Mouse (Mus musculus) CH12.LX (cell line): Measurements from ENCODE around the gene F13a1. TPM values are rescaled to one million over a fixed set of nuclear protein-coding genes. Genes with fewer than 3 reads are reported as not detected.

Experiments used
- DNase-seq: peaks from one replicate; pipeline ENCODE4 v3.0.0-alpha.2; 2013; ENCODE audit errors: extremely low read depth
- H3K27ac ChIP-seq: 2 replicates; pipeline ENCODE4 v1.5.1; 2012; ENCODE audit warnings: low read depth, mild to moderate bottlenecking, control low read depth, moderate library complexity; ENCODE audit not compliant: insufficient read depth
- H3K27me3 ChIP-seq: replicated peaks from 2 replicates; pipeline ENCODE3; 2012; ENCODE audit warnings: inconsistent platforms
- H3K36me3 ChIP-seq, 2 experiments: replicated peaks in 1 of 2; 2 replicates each; pipeline versions ENCODE3 to v1.6.1; 2012; ENCODE audit warnings: inconsistent platforms in 1 of 2, low read length in 1 of 2, mild to moderate bottlenecking in 1 of 2, mixed read lengths in 1 of 2, moderate library complexity in 1 of 2; ENCODE audit not compliant: control insufficient read depth in 1 of 2, insufficient read depth in 1 of 2
- H3K4me1 ChIP-seq, 2 experiments: 2 replicates each; pipeline ENCODE4 v1.6.1; 2012; ENCODE audit warnings: inconsistent platforms in 1 of 2, moderate library complexity in 1 of 2; ENCODE audit not compliant: insufficient read depth in 2 of 2, control insufficient read depth in 1 of 2
- H3K4me2 ChIP-seq: 2 replicates; pipeline ENCODE4 v1.6.1; 2012; ENCODE audit warnings: low read depth, mild to moderate bottlenecking, control low read depth; ENCODE audit not compliant: poor library complexity, insufficient read depth, severe bottlenecking
- H3K4me3 ChIP-seq, 3 experiments: fragments of 150-350 bp in 1 of 3; sonication (generic) in 1 of 3; replicated peaks in 1 of 3; 2 replicates each; pipeline versions ENCODE3 to v1.5.1; 2011 to 2012; ENCODE audit warnings: low read depth in 2 of 3, low read length in 2 of 3, mild to moderate bottlenecking in 2 of 3, moderate library complexity in 2 of 3, control low read depth in 1 of 3, improper control_type of control experiment in 1 of 3, inconsistent platforms in 1 of 3, mixed read lengths in 1 of 3; ENCODE audit not compliant: poor library complexity in 1 of 3
- H3K79me2 ChIP-seq: replicated peaks from 2 replicates; pipeline ENCODE4 v1.6.1; 2012; ENCODE audit warnings: mild to moderate bottlenecking, moderate library complexity; ENCODE audit not compliant: control insufficient read depth, poor library complexity, insufficient read depth, severe bottlenecking; ENCODE audit errors: extremely low read depth
- H3K9ac ChIP-seq: 2 replicates; pipeline ENCODE4 v1.6.1; 2012; ENCODE audit warnings: low read depth, mild to moderate bottlenecking, control low read depth, moderate library complexity; ENCODE audit not compliant: insufficient read depth
- H3K9me3 ChIP-seq: replicated peaks from 2 replicates; pipeline ENCODE3; 2012; ENCODE audit warnings: low read length, inconsistent platforms, mixed read lengths
- CTCF ChIP-seq, 2 experiments: IDR thresholded peaks in 1 of 2; conservative IDR thresholded peaks in 1 of 2; 2 replicates each; pipeline ENCODE4 v1.5.1; 2011 to 2012; ENCODE audit warnings: low read depth in 2 of 2, low read length in 2 of 2, improper control_type of control experiment in 1 of 2, inconsistent platforms in 1 of 2, mild to moderate bottlenecking in 1 of 2, moderate library complexity in 1 of 2
- ELF1 ChIP-seq: IDR thresholded peaks from 2 replicates; pipeline ENCODE4 v1.6.1; 2014; ENCODE audit warnings: low read depth, mild to moderate bottlenecking, inconsistent platforms, low read length, improper control_type of control experiment
- EP300 ChIP-seq: IDR thresholded peaks from 2 replicates; pipeline ENCODE4 v1.6.1; 2011; ENCODE audit warnings: low read length, improper control_type of control experiment
- ETS1 ChIP-seq: conservative IDR thresholded peaks from 2 replicates; pipeline ENCODE4 v1.6.1; 2012; ENCODE audit warnings: low read depth, mild to moderate bottlenecking, inconsistent platforms, low read length, improper control_type of control experiment, moderate library complexity
- HCFC1 ChIP-seq: IDR thresholded peaks from 2 replicates; pipeline ENCODE4 v1.6.1; 2012; ENCODE audit warnings: low read depth, mild to moderate bottlenecking, inconsistent platforms, low read length, improper control_type of control experiment
- IRF4 ChIP-seq: IDR thresholded peaks from 2 replicates; pipeline ENCODE4 v1.6.1; 2014; ENCODE audit warnings: low read depth, mild to moderate bottlenecking, inconsistent platforms, low read length, improper control_type of control experiment
- JUN ChIP-seq: IDR thresholded peaks from 2 replicates; pipeline ENCODE4 v1.6.1; 2011; ENCODE audit warnings: low read depth, mild to moderate bottlenecking, low read length, improper control_type of control experiment, moderate library complexity; ENCODE audit not compliant: insufficient read depth
- JUND ChIP-seq: conservative IDR thresholded peaks from 2 replicates; pipeline ENCODE4 v1.6.1; 2011; ENCODE audit warnings: low read depth, low read length, improper control_type of control experiment
- MAX ChIP-seq: IDR thresholded peaks from 2 replicates; pipeline ENCODE4 v1.6.1; 2011; ENCODE audit warnings: low read length, improper control_type of control experiment
- MAZ ChIP-seq: IDR thresholded peaks from 2 replicates; pipeline ENCODE4 v1.6.1; 2012; ENCODE audit warnings: low read depth, mild to moderate bottlenecking, inconsistent platforms, low read length, improper control_type of control experiment, moderate library complexity
- MEF2A ChIP-seq: IDR thresholded peaks from 2 replicates; pipeline ENCODE4 v1.6.1; 2014; ENCODE audit warnings: low read depth, mild to moderate bottlenecking, inconsistent platforms, low read length, improper control_type of control experiment, borderline replicate concordance
- NRF1 ChIP-seq: IDR thresholded peaks from 2 replicates; pipeline ENCODE4 v1.6.1; 2014; ENCODE audit warnings: low read depth, mild to moderate bottlenecking, inconsistent platforms, low read length, improper control_type of control experiment, moderate library complexity
- RAD21 ChIP-seq: IDR thresholded peaks from 2 replicates; pipeline ENCODE4 v1.6.1; 2011; ENCODE audit warnings: low read depth, mild to moderate bottlenecking, low read length, improper control_type of control experiment, moderate library complexity
- UBTF ChIP-seq: IDR thresholded peaks from 2 replicates; pipeline ENCODE4 v1.6.1; 2012; ENCODE audit warnings: low read depth, mild to moderate bottlenecking, inconsistent platforms, low read length, improper control_type of control experiment, moderate library complexity
- USF1 ChIP-seq: IDR thresholded peaks from 2 replicates; pipeline ENCODE4 v1.6.1; 2014; ENCODE audit warnings: low read depth, mild to moderate bottlenecking, inconsistent platforms, low read length, improper control_type of control experiment
- ZMIZ1 ChIP-seq: IDR thresholded peaks from 2 replicates; pipeline ENCODE4 v1.6.1; 2012; ENCODE audit warnings: low read depth, mild to moderate bottlenecking, inconsistent platforms, low read length, improper control_type of control experiment
- dilution Hi-C: fragments of 300-500 bp; cut with MboI; formaldehyde crosslinking; loops from 2 replicates; pipeline ENCODE4 v1.14.3; 2020; ENCODE audit warnings: low sequenced_read_pairs; ENCODE audit not compliant: extremely low pct_unique_long_range_greater_than_20kb, extremely low pct_ligation_motif_present
- in situ Hi-C: fragments of 300-500 bp; cut with MboI; formaldehyde crosslinking; loops from 3 replicates; pipeline ENCODE4 v1.14.3; 2019; ENCODE audit warnings: low sequenced_read_pairs, low pct_ligation_motif_present, low pct_unique_long_range_greater_than_20kb, mixed read lengths
- polyA plus RNA-seq: library from polyadenylated mRNA; unstranded; fragments of >175 nt; gene quantifications from 2 replicates; pipeline ENCODE4 v1.2.1, GENCODE M21; 2012; ENCODE audit warnings: low read depth; ENCODE audit not compliant: insufficient read length
- total RNA-seq, 2 experiments: library from RNA; depleted of rRNA; stranded (reverse); fragments of 300-350 nt in 1 of 2; fragments of >200 nt in 1 of 2; gene quantifications; 2 replicates each; pipeline ENCODE4 v1.2.3; 2012 to 2014

The F13a1 gene
- total and polyA plus RNA-seq, 3 experiments = 0.06 to 0.42 TPM; not detected in 1

- TF ChIP-seq USF1 = no peak
- TF ChIP-seq HCFC1 = no peak
- TF ChIP-seq RAD21 = no peak
- no peak for TF ChIP-seq UBTF
- TF ChIP-seq MEF2A = no peak
- no peak for TF ChIP-seq MAX
- no peak for TF ChIP-seq NRF1
- TF ChIP-seq CTCF (conservative IDR thresholded peaks at IDR 0.05 in 1 of 2, IDR thresholded peaks at IDR 0.05 in 1 of 2; ENCODE audit: low read depth in 2 of 2, low read length in 2 of 2) = no peak
- H3K79me2 ChIP-seq = no peaks in the 10 kb centered on the region
- H3K4me1 ChIP-seq = peaks cover under 1 to 2% of the 10 kb centered on the region in 2 experiments; a peak in 1 of 4 replicates
- no peaks in the 10 kb centered on the region for H3K27me3 ChIP-seq
- H3K4me3 ChIP-seq = no peak overlapping the region
- no peak overlapping the region for H3K9ac ChIP-seq
- no peaks in the 10 kb centered on the region for H3K9me3 ChIP-seq
- H3K27ac ChIP-seq = no peak overlapping the region
- no peak overlapping the region for H3K4me2 ChIP-seq
- no peaks in the 10 kb centered on the region for H3K36me3 ChIP-seq
- no peak for DNase-seq
- dilution Hi-C loops (no loop called here), in situ Hi-C loops (no loop called here)
Measured at GRCm38 (mm10) chr13:37021575-37021974, 28.5 kb downstream of the F13a1 start.

DNA sequence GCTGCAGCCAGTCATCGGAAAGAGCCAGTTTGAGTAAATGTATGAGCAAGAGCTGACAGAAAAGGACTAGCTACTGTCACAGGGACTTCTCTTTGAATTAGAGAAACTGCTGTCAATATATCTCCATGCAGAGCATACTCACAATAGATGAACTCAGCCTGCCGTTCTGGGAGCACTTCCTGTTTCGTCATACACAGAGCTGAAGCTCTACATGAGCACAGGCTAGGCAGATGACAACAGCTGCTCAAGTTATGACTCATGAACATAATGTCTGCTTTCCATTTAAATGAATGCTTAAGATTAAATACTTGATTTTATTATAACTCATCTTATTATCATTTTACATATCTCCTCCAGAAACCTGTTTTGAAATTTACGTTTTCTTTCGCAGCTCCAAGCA, 39.3 kb downstream of the F13a1 start:
- dilution Hi-C loops (no loop called here), in situ Hi-C loops (no loop called here)
- TF ChIP-seq ETS1 (peak; percentile 51; the same call in 1 of the 2 replicates), MEF2A (no peak), IRF4 (peak; percentile 44; the same call in 1 of the 2 replicates), JUND (peak; percentile 67; the same call in 1 of the 2 replicates), EP300 (peak; percentile 47; the same call in 1 of the 2 replicates), RAD21 (no peak), ZMIZ1 (no peak), MAZ (no peak), ELF1 (peak; percentile 67), JUN (0 out of 2 replicates have a peak, but pooled peaks have one; percentile 42)
- Histone ChIP-seq H3K9ac (no peak overlapping the region), H3K4me2 (no peak overlapping the region), H3K4me1 (peaks cover 2 to 26% of the 10 kb centered on the region in 2 experiments; a peak in 3 of 4 replicates), H3K79me2 (no peaks in the 10 kb centered on the region), H3K9me3 (no peaks in the 10 kb centered on the region), H3K36me3 (no peaks in the 10 kb centered on the region), H3K27ac (no peak overlapping the region), H3K4me3 (no peak overlapping the region), H3K27me3 (no peaks in the 10 kb centered on the region)
- peak; percentile 51 for DNase-seq
